Mouse (Mus musculus): ENCODE measurements at regions not wholly inside any gene's neighbourhood (a gene's known extent, or its start where the extent isn't known, plus 50 kb on each side); places are given as distances from the start of the nearest gene placed in this dataset.

- Histone ChIP-seq H3K4me1 (ENCODE audit: control insufficient read depth, insufficient read depth, low read length) (no peaks in the 10 kb centered on the region), H3K27me3 (ENCODE audit: control insufficient read depth, insufficient read depth, low read length, poor library complexity, severe bottlenecking) (no peaks in the 10 kb centered on the region), H3K4me3 (ENCODE audit: low read depth, low read length) (no peak overlapping the region), H3K27ac (ENCODE audit: insufficient read depth, low read length) (no peak overlapping the region), H3K9ac (ENCODE audit: low read depth, poor library complexity, severe bottlenecking) (no peak overlapping the region), H3K9me3 (replicated peaks; ENCODE audit: control insufficient read depth, insufficient read depth, low read length, poor library complexity, severe bottlenecking) (no peaks in the 10 kb centered on the region), H3K36me3 (ENCODE audit: control insufficient read depth, insufficient read depth, low read length, poor library complexity, severe bottlenecking) (no peaks in the 10 kb centered on the region)
- TF ChIP-seq POLR2A (IDR thresholded peaks at IDR 0.05; ENCODE audit: insufficient read depth, low read length): no peak
- TF ChIP-seq EP300 (IDR thresholded peaks at IDR 0.05; ENCODE audit: insufficient read depth, low read depth, low read length): no peak
- no peak for TF ChIP-seq CTCF (IDR thresholded peaks at IDR 0.05; ENCODE audit: low read depth, low read length)
Measured at GRCm38 (mm10) chr13:39769228-39769627, 592.0 kb downstream of the Ofcc1 start.

DNA sequence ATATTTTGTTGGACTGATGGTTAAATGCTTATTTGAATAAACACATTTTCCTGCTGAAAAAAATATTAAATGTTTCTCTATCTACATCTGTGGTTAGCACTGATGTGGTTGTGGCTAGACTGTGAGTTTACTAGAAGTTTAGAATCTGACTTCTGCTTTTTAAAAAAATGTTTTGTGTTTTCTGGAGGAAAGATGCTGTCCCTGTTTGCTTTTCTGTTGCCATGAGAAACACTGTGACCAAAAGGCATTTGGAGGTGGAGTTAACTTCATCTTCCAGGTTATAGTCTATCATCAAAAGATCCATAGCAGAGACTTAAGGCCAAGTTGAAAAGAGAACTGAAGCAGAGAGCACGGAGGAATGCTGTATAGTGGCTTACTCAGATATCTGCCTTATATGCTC lies 594.4 kb downstream of the Ofcc1 start:
- no peak overlapping the region for H3K27ac ChIP-seq (ENCODE audit: insufficient read depth, low read length)

More for the DNA sequence above, 594.4 kb downstream of the Ofcc1 start:
- Histone ChIP-seq H3K27me3 (ENCODE audit: control insufficient read depth, insufficient read depth, low read length, poor library complexity, severe bottlenecking) (no peaks in the 10 kb centered on the region), H3K4me3 (ENCODE audit: low read depth, low read length) (no peak overlapping the region), H3K4me1 (ENCODE audit: control insufficient read depth, insufficient read depth, low read length) (no peaks in the 10 kb centered on the region), H3K9me3 (replicated peaks; ENCODE audit: control insufficient read depth, insufficient read depth, low read length, poor library complexity, severe bottlenecking) (no peaks in the 10 kb centered on the region), H3K36me3 (ENCODE audit: control insufficient read depth, insufficient read depth, low read length, poor library complexity, severe bottlenecking) (no peaks in the 10 kb centered on the region), H3K9ac (ENCODE audit: low read depth, poor library complexity, severe bottlenecking) (no peak overlapping the region)
- TF ChIP-seq EP300 (IDR thresholded peaks at IDR 0.05; ENCODE audit: insufficient read depth, low read depth, low read length) (no peak), POLR2A (IDR thresholded peaks at IDR 0.05; ENCODE audit: insufficient read depth, low read length) (no peak)
